Mouse (Mus musculus): Measurements from ENCODE around the gene Cry1. TPM values are rescaled to one million over a fixed set of nuclear protein-coding genes. Genes with fewer than 3 reads are reported as not detected.

The Cry1 gene
- polyA plus RNA-seq, 1 experiment from 2014 or later = 31.3 TPM

GRCm38 (mm10) chr10:85189966-85190365 lies 5.1 kb upstream of the Cry1 start:
- Histone ChIP-seq H3K4me2 (replicated peaks) (no peak overlapping the region), H3K36me3 (no peaks in the 10 kb centered on the region), H3K27me3 (no peaks in the 10 kb centered on the region), H3K27ac (no peak overlapping the region), H3K9me3 (no peaks in the 10 kb centered on the region), H3K9ac (replicated peaks) (no peak overlapping the region), H3K4me3 (replicated peaks) (no peak overlapping the region), H3K4me1 (replicated peaks) (peaks cover 5% of the 10 kb centered on the region)
- 90% methylated on average over 5 of the region's 5 CpGs for WGBS
- no peak for ATAC-seq

GRCm38 (mm10) chr10:85186499-85186794 lies 1.6 kb upstream of the Cry1 start:
- WGBS = 90% methylated on average over 2 of the region's 2 CpGs
- no peak overlapping the region for H3K4me3 ChIP-seq (replicated peaks)
- ATAC-seq = no peak
- no peak overlapping the region for H3K4me2 ChIP-seq (replicated peaks)
- H3K9ac ChIP-seq (replicated peaks) = no peak overlapping the region
- H3K27me3 ChIP-seq = no peaks in the 10 kb centered on the region
- no peak overlapping the region for H3K27ac ChIP-seq
- peaks cover 16% of the 10 kb centered on the region for H3K4me1 ChIP-seq (replicated peaks)
- H3K9me3 ChIP-seq = no peaks in the 10 kb centered on the region
- H3K36me3 ChIP-seq = no peaks in the 10 kb centered on the region

GRCm38 (mm10) chr10:85185639-85186498 lies 1.0 kb upstream of the Cry1 start:
- peak overlapping the region; percentile 100 for H3K4me2 ChIP-seq (replicated peaks)
- no peaks in the 10 kb centered on the region for H3K36me3 ChIP-seq
- H3K9me3 ChIP-seq = no peaks in the 10 kb centered on the region
- no peaks in the 10 kb centered on the region for H3K27me3 ChIP-seq
- peaks cover 16% of the 10 kb centered on the region for H3K4me1 ChIP-seq (replicated peaks)
- 31% methylated on average over 14 of the region's 14 CpGs for WGBS
- peak overlapping the region; percentile 91 for H3K27ac ChIP-seq
- H3K9ac ChIP-seq (replicated peaks) = peak overlapping the region; percentile 76
- peak overlapping the region; percentile 86 for H3K4me3 ChIP-seq (replicated peaks)
- no peak for ATAC-seq

GRCm38 (mm10) chr10:85184201-85184963 lies 482 bp downstream of the Cry1 start:
- H3K4me3 ChIP-seq (replicated peaks) = peak overlapping the region; percentile 86
- peak overlapping the region; percentile 100 for H3K4me2 ChIP-seq (replicated peaks)
- H3K27me3 ChIP-seq = no peaks in the 10 kb centered on the region
- peaks cover 16% of the 10 kb centered on the region for H3K4me1 ChIP-seq (replicated peaks)
- H3K9ac ChIP-seq (replicated peaks) = peak overlapping the region; percentile 76
- H3K27ac ChIP-seq = peak overlapping the region; percentile 91
- H3K36me3 ChIP-seq = no peaks in the 10 kb centered on the region
- no peak; the same call in none of the 2 replicates for ATAC-seq
- H3K9me3 ChIP-seq = no peaks in the 10 kb centered on the region
- WGBS = under 1% methylated on average over 93 of the region's 95 CpGs

GRCm38 (mm10) chr10:85183619-85184018 lies 1.2 kb downstream of the Cry1 start:
- Histone ChIP-seq H3K27me3 (no peaks in the 10 kb centered on the region), H3K9me3 (no peaks in the 10 kb centered on the region), H3K4me3 (replicated peaks) (peak overlapping the region; percentile 86), H3K27ac (peak overlapping the region; percentile 64), H3K9ac (replicated peaks) (peak overlapping the region; percentile 59), H3K36me3 (no peaks in the 10 kb centered on the region), H3K4me2 (replicated peaks) (peak overlapping the region; percentile 100), H3K4me1 (replicated peaks) (peaks cover 16% of the 10 kb centered on the region)
- ATAC-seq = no peak
- 2% methylated on average over 11 of the region's 11 CpGs for WGBS

- Histone ChIP-seq H3K9me3 (no peaks in the 10 kb centered on the region), H3K4me3 (replicated peaks) (peak overlapping the region; percentile 86), H3K4me2 (replicated peaks) (peak overlapping the region; percentile 100), H3K27me3 (no peaks in the 10 kb centered on the region), H3K36me3 (no peaks in the 10 kb centered on the region), H3K27ac (no peak overlapping the region), H3K4me1 (replicated peaks) (peaks cover 16% of the 10 kb centered on the region), H3K9ac (replicated peaks) (peak overlapping the region; percentile 59; the same call in 1 of the 2 replicates)
- 85% methylated on average over 10 of the region's 10 CpGs for WGBS
- no peak for ATAC-seq
Measured at GRCm38 (mm10) chr10:85182766-85183165, 2.1 kb downstream of the Cry1 start.

- H3K9ac ChIP-seq (replicated peaks) = no peak overlapping the region
- no peak overlapping the region for H3K27ac ChIP-seq
- H3K4me2 ChIP-seq (replicated peaks) = no peak overlapping the region
- H3K36me3 ChIP-seq = no peaks in the 10 kb centered on the region
- no peaks in the 10 kb centered on the region for H3K4me1 ChIP-seq (replicated peaks)
- no peaks in the 10 kb centered on the region for H3K9me3 ChIP-seq
- 80% methylated on average over 2 of the region's 2 CpGs for WGBS
- H3K27me3 ChIP-seq = no peaks in the 10 kb centered on the region
- no peak for ATAC-seq
- H3K4me3 ChIP-seq (replicated peaks) = no peak overlapping the region
Measured at GRCm38 (mm10) chr10:85176640-85177039, 8.2 kb downstream of the Cry1 start.

GRCm38 (mm10) chr10:85165306-85165705 lies 19.6 kb downstream of the Cry1 start:
- Histone ChIP-seq H3K9ac (replicated peaks) (no peak overlapping the region), H3K27me3 (no peaks in the 10 kb centered on the region), H3K4me1 (replicated peaks) (peaks cover 5% of the 10 kb centered on the region; the same call in 1 of the 2 replicates), H3K9me3 (no peaks in the 10 kb centered on the region), H3K27ac (no peak overlapping the region), H3K4me3 (replicated peaks) (no peak overlapping the region), H3K36me3 (no peaks in the 10 kb centered on the region), H3K4me2 (replicated peaks) (no peak overlapping the region)
- WGBS = 80% methylated on average over 5 of the region's 5 CpGs
- no peak for ATAC-seq

- Histone ChIP-seq H3K9me3 (no peaks in the 10 kb centered on the region), H3K4me2 (replicated peaks) (no peak overlapping the region), H3K27me3 (no peaks in the 10 kb centered on the region), H3K4me3 (replicated peaks) (no peak overlapping the region), H3K4me1 (replicated peaks) (peaks cover 5% of the 10 kb centered on the region; the same call in 1 of the 2 replicates), H3K27ac (no peak overlapping the region), H3K9ac (replicated peaks) (no peak overlapping the region), H3K36me3 (no peaks in the 10 kb centered on the region)
- no peak for ATAC-seq
- WGBS = 95% methylated on average over 13 of the region's 13 CpGs
Measured at GRCm38 (mm10) chr10:85164791-85165190, 20.1 kb downstream of the Cry1 start.

- 84% methylated on average over 5 of the region's 5 CpGs for WGBS
- no peak overlapping the region for H3K27ac ChIP-seq
- H3K27me3 ChIP-seq = no peaks in the 10 kb centered on the region
- no peaks in the 10 kb centered on the region for H3K9me3 ChIP-seq
- H3K4me3 ChIP-seq (replicated peaks) = no peak overlapping the region
- no peak overlapping the region for H3K4me2 ChIP-seq (replicated peaks)
- H3K4me1 ChIP-seq (replicated peaks) = peaks cover 5% of the 10 kb centered on the region; the same call in 1 of the 2 replicates
- no peak overlapping the region for H3K9ac ChIP-seq (replicated peaks)
- no peak for ATAC-seq
- no peaks in the 10 kb centered on the region for H3K36me3 ChIP-seq
Measured at GRCm38 (mm10) chr10:85161745-85162351, 23.0 kb downstream of the Cry1 start.

GRCm38 (mm10) chr10:85159989-85160619 lies 24.8 kb downstream of the Cry1 start:
- no peaks in the 10 kb centered on the region for H3K9me3 ChIP-seq
- 96% methylated on average over 1 of the region's 1 CpGs for WGBS
- H3K27me3 ChIP-seq = no peaks in the 10 kb centered on the region
- H3K4me3 ChIP-seq (replicated peaks) = no peak overlapping the region
- no peak overlapping the region for H3K27ac ChIP-seq
- ATAC-seq = no peak
- no peak overlapping the region for H3K9ac ChIP-seq (replicated peaks)
- H3K4me2 ChIP-seq (replicated peaks) = no peak overlapping the region
- no peaks in the 10 kb centered on the region for H3K36me3 ChIP-seq
- H3K4me1 ChIP-seq (replicated peaks) = peaks cover 5% of the 10 kb centered on the region; the same call in 1 of the 2 replicates

Data from midbrain, embryonic 13.5 days (tissue).